Mouse (Mus musculus) skeletal muscle tissue, postnatal 0 days (tissue): ENCODE results near the gene Plcd4. TPM values are rescaled to one million over a fixed set of nuclear protein-coding genes. Genes with fewer than 3 reads are reported as not detected.

ENCODE experiments used
- microRNA-seq, 2 experiments: library from miRNA; unstranded; fragments of <30 nt; microRNA quantifications; one replicate each; pipeline ENCODE4; 2016
- polyA plus RNA-seq: library from polyadenylated mRNA; unstranded; fragments of >200 nt; fragmentation: Nextera tagmentation; extraction: Ambion mirVana; gene quantifications from 2 replicates; pipeline ENCODE4 v1.2.1, GENCODE M21; 2015

The Plcd4 gene
- polyA plus RNA-seq = 21.4 and 22.1 TPM in 2 replicates

DNA sequence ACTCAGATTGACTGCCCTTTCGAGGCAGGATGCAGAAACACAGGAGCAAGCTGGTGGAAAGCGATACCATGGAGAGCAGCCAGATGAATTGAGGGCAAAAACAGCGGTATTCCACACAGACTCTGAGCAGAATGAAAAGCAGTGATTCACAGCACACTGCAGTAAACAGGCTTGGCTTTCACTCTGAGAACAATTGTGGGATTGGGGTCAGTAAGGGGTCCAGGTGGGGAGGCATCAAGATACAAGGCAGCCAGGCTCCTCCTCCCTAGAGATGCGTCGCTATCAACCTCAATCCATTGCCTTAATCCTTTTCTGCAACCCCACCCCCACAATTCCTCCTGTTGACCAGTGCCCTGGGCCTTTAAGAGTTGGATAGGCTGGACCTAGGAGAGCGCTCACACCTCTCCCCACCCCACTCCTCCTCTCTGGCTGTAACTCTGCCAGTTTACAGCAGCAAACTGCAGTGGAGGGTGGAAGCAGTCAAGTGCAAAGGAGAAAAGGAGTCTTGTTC is at the start of gene Plcd4:
Gene Plcd4 (plus strand): TSS at position 438 of the 511 bp plus-strand sequence.

DNA sequence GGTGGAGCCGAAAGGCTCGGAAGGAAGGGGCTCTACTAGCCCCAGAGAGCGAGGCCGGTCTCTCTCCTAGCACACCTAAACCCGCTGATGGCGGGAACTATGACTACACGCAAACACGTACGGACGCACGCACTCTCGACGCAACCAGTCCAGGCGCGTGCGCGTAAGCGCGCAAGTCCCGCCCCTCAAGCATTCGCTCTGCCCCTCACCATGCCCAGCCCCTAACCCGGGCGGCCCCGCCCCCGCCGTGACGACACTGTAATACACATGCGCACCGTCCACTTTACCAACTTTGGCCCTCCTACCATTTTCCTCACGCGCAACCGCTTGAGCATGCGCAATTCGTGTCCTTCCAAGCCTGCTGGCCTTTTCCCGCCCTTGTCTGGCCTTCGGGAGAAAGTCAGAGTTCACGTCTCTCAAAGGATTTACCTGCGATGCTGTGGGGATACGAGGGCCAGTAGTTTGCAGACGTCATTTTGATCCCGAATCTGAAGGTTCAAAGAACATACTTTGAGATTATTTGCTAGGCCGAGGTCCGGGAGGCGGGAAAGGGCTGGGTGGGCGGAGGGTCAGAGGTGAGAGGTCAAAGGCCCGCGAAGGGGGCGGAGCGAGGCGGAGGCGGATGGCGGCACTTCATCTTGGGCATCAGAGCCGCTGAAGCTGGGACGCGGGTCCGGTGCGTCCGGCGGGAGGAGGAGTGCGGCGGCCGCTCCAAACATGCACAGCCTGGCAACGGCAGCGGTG is 36.8 kb upstream of the Plcd4 start, which contains the start of gene Cnot9:
Gene Cnot9 (plus strand): TSS at position 338 of the 744 bp plus-strand sequence.

DNA sequence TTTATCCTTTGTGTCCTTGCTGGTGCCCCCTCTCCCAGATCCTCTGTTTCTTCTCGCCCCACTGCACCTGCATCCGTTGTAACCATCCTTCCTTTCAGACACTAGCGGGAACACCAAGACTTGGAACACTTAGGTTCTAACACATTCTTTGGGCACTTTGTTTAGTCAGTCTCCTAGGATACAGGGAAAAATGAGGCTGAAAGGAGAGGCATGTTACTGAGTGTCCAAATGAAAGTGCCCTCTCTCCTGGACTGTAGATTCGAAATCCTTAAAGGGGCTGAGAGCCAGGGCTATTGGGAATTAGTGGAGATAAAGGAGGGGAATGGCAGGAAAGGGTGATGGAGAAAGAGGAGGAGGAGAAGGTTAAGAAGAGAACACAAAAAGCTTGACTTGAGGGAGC is 1.5 kb downstream of the Plcd4 start, which contains the start of gene Usp37:
Gene Usp37 (minus strand): TSS at position 101 of the 400 bp plus-strand sequence.

DNA sequence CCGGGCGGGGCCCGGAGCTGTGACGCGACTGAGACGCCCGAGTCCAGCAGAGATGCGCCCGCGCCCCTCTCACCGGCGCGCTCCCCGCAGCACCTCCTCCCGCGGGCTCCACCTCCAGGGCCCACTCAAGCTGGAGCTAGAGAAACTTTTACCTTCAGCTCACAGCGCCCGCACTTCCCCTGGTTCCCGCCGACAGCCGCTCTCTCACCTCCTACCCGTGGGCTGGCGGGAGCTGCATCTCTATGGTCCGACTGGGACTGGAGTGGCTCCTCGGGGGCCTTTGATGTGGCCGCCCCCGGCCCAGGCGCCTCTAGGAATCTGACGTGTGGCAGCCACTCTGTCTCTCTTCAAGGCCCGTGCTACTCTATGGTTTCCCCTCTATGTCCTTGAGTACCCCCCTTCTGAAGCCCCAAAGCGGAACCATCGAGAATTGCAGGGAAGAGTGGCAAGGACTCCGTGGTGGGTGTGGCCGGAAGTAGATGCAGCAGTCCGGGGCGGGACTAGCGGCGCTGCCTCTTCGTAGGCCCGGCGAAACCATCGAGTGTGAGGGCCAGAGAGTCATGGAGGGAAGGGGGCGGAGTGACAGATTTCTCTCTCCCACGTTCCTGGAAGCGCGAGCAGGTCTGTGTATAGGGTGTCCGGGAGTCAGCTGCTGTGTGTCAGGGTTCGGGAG is 45.2 kb downstream of the Plcd4 start, which contains the start of the genes Zfp142 and Bcs1l:
Gene Zfp142 (minus strand): TSS at position 474 of the 673 bp plus-strand sequence.
Gene Bcs1l (plus strand): TSS at position 517 of the 673 bp plus-strand sequence.

DNA sequence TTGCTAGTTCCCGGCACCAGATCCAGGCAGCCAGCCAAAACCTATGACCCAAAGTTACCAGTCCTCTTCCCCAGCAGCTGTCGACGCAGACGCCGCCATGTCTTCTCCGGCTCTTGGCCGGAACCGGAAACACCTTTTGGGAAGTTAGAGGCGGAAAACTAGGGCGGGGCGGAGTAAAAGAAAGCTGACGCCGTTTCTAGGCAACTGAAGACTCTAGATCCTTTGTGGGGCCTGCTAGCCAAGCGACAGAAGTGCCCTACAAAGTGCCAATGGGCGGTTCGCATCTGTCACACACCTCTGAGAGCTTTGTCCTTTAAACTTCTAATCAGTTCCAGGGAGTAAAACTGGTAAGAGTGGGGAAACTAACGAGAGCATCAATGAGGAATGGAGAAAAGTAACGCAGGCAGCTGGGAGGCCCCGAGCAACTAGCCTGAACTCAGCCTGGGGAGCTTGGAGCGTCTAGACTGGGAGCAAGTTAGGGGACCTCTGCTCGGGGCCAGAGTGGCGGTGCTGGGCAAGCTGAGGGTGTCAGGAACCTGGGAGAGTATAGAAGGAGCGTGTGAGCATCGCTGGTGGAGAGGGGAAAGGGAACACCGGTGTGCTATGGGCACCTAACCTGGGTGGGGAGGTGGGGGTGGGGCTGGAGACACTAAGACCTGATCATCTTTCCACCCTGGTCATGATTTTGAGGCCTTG is 58.7 kb downstream of the Plcd4 start, which contains the start of the genes Rnf25 and Stk36:
Gene Rnf25 (minus strand): TSS at position 131 of the 696 bp plus-strand sequence.
Gene Stk36 (plus strand): TSS at position 179 of the 696 bp plus-strand sequence.

Small RNA genes within 50 kb of the gene (microRNA-seq; reads per million reads assigned to microRNA genes)
- 0 reads per million in 2 experiments for gene Gm25035

Other genes starting within 250 kb of the Plcd4 start
- gene Tmbim1, start 237.3 kb upstream of the Plcd4 start, polyA plus RNA-seq = 62.1 and 64.5 TPM in 2 replicates
- 0.60 and 0.67 TPM in 2 replicates for gene Catip, start 180.8 kb upstream of the Plcd4 start, polyA plus RNA-seq
- 2.5 and 4.1 TPM in 2 replicates for gene Slc11a1, start 167.7 kb upstream of the Plcd4 start, polyA plus RNA-seq
- 45.5 and 48.2 TPM in 2 replicates for gene Ctdsp1, start 151.4 kb upstream of the Plcd4 start, polyA plus RNA-seq
- gene Vil1, start 133.5 kb upstream of the Plcd4 start, polyA plus RNA-seq = 0.11 and 0.13 TPM in 2 replicates
- 25.0 and 28.0 TPM in 2 replicates for gene Cnot9, start 36.8 kb upstream of the Plcd4 start, polyA plus RNA-seq
- gene Usp37, start 1.4 kb downstream of the Plcd4 start, polyA plus RNA-seq = 8.8 and 10.1 TPM in 2 replicates
- gene Zfp142, start 45.4 kb downstream of the Plcd4 start, polyA plus RNA-seq = 3.0 and 3.2 TPM in 2 replicates
- gene Bcs1l, start 45.4 kb downstream of the Plcd4 start, polyA plus RNA-seq = 12.1 and 12.8 TPM in 2 replicates
- gene Rnf25, start 58.5 kb downstream of the Plcd4 start, polyA plus RNA-seq = 18.9 and 22.0 TPM in 2 replicates
- gene Stk36, start 58.6 kb downstream of the Plcd4 start, polyA plus RNA-seq = 1.6 and 1.7 TPM in 2 replicates
- gene Ttll4, start 118.9 kb downstream of the Plcd4 start, polyA plus RNA-seq = 2.2 and 2.9 TPM in 2 replicates
- 13.5 and 16.0 TPM in 2 replicates for gene Cyp27a1, start 170.7 kb downstream of the Plcd4 start, polyA plus RNA-seq
- 17.7 and 18.8 TPM in 2 replicates for gene Prkag3, start 206.3 kb downstream of the Plcd4 start, polyA plus RNA-seq
- 1.1 and 2.8 TPM in 2 replicates for gene Wnt6, start 229.0 kb downstream of the Plcd4 start, polyA plus RNA-seq
- 0.09 and 0.33 TPM in 2 replicates for gene Wnt10a, start 248.6 kb downstream of the Plcd4 start, polyA plus RNA-seq